Mouse (Mus musculus) WW6 (cell line): Measurements from ENCODE around the gene Tenm2.

Experiments used
- DNase-seq: peaks from one replicate; pipeline ENCODE4 v3.0.0-alpha.2; 2013; ENCODE audit warnings: low read depth, low spot score

The Tenm2 gene

DNA sequence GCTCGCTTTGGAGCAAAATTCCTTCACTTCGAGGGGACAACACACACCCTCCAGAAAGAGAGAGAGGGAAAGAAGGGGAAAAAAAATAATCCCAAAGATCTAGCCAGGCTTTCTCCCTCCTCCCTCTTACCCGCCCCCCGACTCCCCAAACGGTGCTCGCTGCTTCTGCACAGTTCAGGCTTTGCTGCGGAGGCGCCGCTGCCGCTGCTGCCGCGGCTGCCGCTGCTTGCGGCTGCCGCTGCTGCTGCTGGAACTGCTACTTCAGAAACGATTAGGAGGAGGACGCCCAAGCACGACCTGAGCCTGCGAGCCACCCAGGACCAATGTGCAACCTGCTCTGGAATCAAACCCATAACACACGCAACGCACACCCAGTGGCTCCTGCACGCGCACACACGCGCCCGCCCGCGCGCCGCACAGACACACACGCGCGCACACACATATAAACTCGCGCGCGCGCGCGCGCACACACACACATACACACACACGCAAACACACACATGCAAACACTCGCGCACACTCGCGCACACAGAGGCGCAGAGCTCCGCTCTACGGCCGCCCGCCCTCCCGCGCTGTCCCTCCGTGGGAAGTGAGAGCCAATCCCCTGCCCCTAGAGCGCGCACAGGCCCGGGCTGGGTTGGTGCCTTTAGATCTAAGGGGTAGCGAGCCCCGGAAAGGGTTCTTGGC lies at the start of gene Tenm2:
Gene Tenm2, minus strand, starts transcription at position 51 of the 687 bp plus-strand sequence.
- DNase-seq: peak; percentile 63

- no peak for DNase-seq
Observed at GRCm38 (mm10) chr11:37285186-37285585, 49.4 kb upstream of the Tenm2 start.

GRCm38 (mm10) chr11:37248796-37249195 lies 13.0 kb upstream of the Tenm2 start:
- DNase-seq: no peak

- no peak for DNase-seq
Observed at GRCm38 (mm10) chr11:37237096-37237725, 1.4 kb upstream of the Tenm2 start.

DNA sequence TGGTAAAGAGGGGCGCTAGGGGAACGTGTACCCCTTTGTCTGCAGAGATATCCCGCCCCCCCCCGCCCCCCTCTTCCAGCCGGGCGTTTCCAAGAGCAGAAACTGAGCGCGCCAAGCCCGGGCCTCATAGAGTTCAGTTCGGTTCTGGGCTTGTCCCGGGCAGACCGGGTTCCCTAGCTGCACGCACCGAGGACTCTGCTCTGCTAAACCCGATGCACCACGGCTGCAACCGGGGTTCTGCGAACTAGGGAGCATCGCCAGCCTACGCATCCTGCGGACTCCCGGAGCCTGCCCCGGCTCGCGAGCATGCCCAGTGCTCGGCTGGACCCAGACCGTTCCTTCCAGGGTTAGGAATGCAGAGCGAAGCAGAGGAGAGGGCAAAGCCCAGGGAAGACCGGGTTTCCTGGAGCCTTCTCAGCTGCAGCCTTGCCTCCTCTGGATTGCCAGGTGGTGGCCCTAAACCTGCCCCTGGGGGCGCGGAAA lies 878 bp upstream of the Tenm2 start:
- peak; percentile 28 for DNase-seq

DNA sequence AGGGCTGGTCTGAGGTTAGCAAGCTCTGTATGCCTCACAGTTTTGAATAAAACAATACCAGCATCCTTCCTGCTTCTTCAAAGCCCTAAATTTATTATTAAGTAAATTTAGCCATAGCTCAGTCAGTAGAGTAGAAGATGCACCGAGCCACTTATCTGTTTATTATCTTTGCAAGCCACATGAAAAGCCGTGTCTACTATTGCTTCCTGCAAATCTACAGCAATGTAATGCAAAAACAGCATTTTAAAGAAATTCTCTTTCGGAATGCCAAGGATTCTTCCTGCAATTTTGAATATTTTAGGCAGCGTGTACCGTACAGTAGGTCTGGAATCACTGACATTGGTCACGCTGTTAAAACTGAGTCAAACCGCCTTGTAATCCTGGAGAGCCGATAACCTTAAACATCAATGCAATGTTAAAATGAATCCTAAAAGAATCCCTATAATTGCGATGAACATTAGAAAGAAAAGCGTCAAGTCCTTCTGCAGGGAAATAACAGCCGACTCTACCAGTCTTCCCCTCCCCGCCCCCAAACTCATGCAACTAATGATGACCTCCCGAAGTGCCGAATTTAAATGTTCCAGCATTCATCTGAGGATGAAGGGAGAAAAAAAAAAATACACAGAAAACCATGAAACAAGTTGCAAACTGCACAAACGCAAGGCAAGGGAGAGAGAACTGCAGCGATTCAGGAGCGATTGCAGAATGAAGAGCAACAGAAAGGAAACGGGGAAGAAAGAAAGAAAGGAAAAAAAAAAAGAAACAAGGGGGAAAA lies 556 bp downstream of the Tenm2 start:
- peak; percentile 5 for DNase-seq

DNA sequence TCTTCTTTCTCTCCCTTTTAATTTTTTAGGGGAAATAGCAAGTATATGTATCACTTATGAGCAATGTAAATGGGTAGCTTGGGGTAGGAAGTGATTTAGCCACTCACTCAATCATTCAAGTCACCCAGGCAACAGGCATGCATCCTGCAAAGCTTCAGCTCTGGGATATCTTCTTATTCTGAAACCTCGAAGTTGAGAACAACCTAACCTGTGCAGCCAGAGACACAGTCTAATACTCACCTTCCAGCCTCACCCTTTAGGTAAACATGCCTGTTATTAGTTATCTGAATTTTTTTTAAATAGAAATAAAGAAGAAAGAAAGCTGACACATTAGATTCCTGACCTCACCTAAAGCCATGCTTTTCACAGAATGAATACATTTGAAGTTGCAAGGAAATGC lies 8.4 kb downstream of the Tenm2 start:
- no peak for DNase-seq

DNA sequence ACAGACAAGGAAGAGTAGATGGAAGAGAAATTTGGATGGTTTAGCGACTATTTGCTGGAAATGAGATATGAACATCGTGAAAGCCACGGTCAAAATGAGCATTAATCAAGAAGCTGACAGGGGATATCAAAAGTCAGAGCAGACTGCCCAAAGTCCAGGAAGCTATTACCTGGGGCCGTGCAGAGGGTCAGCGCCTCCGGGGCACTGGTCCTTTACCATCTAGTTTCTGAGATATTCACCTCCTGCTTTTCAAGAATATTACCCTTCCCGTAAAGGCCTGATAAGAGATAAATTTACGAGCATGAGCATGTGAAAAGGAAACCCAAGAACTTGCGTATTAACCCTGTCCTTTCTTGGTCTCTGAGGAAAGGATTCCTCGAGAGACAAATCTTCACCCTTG lies 8.8 kb downstream of the Tenm2 start:
- DNase-seq: no peak

DNA sequence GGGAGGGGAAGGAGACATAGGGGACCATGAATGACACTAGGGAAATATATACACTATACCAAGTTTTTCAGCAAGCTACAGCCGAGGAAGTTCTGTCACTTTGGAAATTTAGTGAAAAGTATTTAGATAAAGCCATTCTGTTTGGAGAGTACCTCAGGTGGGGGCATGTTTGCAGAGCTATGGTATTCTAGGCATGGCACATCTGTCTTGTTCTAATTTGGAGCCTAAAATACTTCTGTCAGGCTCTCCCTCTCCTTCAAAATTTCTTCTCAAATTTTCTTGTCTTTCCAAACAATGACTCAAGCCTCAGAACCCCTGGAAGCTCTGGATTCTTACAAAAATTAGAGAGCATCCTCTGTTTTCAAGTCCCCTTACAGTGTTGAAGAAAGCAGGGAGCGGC lies 13.0 kb downstream of the Tenm2 start:
- no peak for DNase-seq

DNA sequence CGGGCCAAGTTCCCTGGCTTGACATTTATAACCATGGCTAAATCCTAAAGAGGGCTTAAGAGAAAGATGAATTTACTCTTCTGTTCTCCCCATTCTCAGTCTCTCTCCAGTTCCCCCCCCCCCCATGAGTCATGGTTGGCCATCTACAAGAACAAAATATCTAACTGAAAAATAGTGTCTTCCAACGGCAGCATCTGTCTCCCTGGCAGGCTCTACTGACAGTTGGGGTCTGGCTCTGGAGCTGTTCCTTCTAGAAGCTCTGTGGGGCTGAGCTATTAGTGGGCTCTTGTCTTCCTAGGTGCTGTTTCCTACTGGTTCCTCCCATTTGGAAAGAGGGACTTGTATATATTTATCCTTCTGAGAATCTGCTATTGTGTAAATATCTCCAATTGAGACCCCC lies 13.7 kb downstream of the Tenm2 start:
- no peak for DNase-seq

DNA sequence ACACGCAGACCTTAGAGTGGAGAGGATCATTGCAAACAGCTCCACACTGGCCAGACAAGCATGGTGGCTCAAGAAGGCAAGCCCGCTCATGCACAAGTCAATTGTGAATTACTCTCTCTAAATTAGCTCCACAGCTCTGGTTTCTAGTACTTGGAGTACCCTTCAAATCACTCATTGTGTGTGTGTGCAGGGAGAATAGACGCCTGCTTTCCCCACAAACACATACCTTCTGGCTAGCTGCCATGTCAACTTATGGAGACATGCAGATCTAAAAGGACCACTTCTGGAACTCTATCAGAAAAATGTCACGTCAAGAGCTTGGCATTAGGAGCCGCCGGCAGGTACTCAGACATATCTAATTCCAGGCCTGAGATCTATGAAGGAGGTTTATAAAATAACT lies 14.8 kb downstream of the Tenm2 start:
- no peak for DNase-seq

DNA sequence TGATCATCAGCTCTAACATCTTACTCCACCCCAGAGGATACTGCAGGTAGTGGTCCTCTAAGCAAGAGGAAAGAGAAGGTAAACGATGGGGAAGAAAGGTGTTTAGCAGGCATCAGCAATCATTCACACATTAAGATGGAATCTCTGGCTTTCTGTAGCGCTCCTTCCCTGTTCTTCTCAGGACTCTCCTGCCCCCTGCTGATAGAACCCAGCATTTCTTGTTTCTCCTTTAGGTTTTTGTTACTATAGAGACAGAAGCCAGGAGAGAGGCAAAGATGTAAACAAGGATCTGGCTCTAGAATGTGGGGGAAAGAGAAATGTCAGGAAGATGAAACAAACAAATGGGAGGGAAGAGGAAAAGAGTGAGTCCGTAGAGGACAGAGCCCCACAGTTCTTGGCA lies 49.6 kb downstream of the Tenm2 start:
- peak; percentile 34 for DNase-seq

DNA sequence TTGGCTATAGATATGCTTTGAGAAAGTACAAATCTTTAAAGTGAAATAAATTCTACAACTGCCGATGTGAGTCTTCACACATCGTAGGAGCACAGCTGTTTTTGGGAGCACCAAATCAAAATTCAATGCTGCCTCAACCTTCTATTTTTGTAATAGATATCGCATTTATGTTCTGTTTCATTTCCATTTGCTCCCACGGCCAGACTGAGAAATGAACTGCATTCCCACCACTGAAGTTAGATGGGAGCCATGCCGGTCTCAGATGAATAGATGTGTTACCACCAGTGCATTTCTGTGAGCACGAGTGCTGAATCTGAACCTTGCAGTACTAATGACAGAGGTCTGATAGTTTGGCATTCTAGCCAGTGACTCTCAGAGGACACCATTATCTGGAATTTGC lies 58.3 kb downstream of the Tenm2 start:
- no peak for DNase-seq

DNA sequence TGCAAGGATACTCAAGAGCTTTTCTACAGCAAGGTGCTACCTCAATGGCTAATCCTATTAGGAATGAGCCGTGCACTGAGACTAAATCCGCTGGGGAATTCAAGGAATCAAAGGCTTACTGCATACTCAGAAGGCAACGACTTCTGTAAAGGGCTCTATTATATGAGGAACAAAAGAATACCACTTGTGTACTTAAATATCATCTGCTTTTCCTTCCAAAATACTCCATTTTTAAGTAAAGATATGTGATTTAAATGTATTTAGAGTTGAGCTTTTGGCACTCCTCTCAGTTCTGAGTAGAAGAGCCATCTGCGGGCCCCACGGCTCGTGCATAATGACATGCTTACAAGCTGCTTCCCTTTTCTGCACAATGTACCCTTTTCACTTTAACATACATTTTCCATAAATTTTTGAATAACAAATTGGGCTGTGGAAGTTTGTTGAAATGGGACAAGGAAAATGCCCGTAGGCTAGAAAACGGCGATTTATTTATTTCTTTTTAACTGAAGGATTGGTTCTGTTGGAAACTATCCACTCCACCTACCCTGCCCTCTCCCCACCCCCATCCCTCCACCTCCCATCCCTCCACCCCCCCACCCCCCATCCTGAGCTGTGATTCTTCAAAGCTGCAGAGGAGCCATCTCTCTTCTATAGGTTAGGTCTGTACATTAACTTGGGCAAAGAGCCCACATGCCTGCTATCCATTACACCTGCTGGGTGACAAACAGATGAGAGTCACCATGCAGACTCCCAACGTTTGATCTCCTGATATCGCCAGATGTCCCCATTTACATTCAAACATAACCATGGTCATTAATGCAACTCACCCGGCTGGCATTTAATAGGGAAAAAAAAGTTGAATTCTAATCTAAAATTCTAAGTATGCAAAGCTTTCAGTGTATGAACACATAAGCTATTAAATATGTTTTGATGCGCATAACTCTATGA lies 81.6 kb downstream of the Tenm2 start:
- no peak for DNase-seq

- no peak for DNase-seq
Observed at GRCm38 (mm10) chr11:37153382-37153781, 82.4 kb downstream of the Tenm2 start.

DNA sequence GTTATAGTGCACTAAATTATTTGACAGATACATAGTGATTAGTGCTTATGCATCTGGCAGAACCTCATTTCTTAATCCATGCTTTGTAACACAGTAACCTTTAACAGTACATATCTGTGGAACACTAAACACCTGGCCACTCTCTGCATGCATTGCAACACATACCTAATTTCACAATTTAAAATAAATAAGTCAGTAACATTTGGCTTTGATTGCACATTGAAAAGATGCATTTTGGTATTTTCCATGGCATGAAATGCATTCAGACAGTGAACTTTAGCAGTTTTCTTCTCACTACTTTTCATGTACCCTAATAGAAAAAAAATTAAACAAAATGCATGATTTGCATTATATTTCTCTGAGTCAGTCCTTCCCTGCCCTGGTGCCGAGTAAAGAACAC lies 85.8 kb downstream of the Tenm2 start:
- no peak for DNase-seq

- no peak for DNase-seq
Observed at GRCm38 (mm10) chr11:37143996-37144395, 91.8 kb downstream of the Tenm2 start.

- no peak for DNase-seq
Observed at GRCm38 (mm10) chr11:37143478-37143877, 92.3 kb downstream of the Tenm2 start.

DNA sequence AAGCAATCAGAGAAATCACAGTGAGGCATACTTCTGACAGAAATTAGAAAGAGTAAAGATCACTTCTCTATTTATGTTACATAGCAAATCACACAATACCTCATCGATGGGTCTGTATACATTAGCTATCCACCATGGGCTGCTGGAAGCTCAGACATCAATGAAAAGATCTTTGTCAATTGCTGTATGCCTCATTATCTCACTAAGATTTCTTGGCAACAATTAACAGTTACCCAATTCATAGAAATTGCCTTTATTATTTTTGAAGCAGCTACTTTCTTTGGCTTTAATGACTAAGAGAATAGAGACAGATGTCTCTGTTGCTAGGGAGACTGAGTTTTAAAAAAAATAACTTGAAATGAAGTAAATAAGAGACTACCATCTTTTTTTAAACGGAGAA lies 106.9 kb downstream of the Tenm2 start:
- no peak for DNase-seq

GRCm38 (mm10) chr11:37118058-37118457 lies 117.7 kb downstream of the Tenm2 start:
- DNase-seq: no peak

DNA sequence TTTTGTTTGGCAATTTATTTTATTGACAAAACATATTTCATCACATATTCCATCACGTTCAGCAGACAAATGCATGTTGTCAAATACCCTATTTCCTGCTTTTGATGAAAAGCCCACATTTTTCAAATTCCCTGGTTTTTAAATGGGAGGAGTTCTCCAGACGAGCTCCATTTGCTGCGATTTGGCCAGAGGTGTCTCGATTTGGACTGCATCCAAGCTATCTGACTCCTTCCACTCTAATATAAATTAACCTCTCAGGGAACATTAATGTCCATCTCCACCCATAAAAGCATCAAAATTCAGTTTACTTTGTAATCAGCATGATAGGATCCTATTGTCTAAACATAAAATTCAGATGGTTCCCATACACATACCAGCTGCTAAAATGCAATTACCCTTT lies 120.6 kb downstream of the Tenm2 start:
- no peak for DNase-seq

- DNase-seq: no peak
Observed at GRCm38 (mm10) chr11:37107069-37107468, 128.7 kb downstream of the Tenm2 start.
